Comparison of ENCODE assay signal across 9 mouse cellular contexts in the genomic region with DNA sequence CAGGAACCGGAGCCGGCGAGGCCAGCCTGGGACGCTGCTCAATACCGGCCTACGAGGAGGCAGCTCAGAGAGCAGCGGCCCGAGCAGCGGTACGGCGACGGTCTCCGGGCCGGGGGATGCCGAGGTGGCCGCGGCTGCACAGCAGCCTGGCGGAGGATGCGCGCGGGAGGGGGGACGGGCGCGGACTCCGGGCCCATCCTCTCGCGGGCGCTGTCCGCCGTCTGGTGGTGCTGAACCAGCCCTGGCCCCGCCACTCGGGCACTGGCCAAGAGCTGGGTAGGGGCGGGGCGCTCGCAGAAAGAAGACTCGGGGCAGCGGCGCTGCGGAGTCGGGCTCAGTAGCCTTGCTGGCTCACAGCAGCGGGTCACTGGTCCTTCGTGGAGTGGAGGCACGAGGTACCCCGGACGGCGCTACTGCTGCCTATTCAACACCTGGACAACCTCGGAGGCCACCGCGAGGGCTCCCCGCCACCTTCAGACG. TPM values are rescaled to one million over a fixed set of nuclear protein-coding genes. Genes with fewer than 3 reads are reported as not detected.
A peak's percentile ranks its signal among the peaks of the same experiment; 100 is the strongest.
DNase-seq lines count a peak whose midpoint lies in the region; ATAC-seq lines count a peak whose summit lies in the region.
"Had no signal": no experiment of that assay in that cellular context is flagged by ENCODE, and none has a peak within 500 bp of the region (broad histone marks: within the 10 kb centered on the region; RNA-seq: fewer than 3 reads in every experiment).

No protein-coding gene starts in this region.

- peaks cover 57% of the 10 kb centered on the region for H3K27me3 ChIP-seq in intestine, embryonic 14.5 days (replicated peaks; ENCODE audit: control insufficient read depth, insufficient read depth, low read length)

- peak overlapping the region; percentile 54 for H3K4me3 ChIP-seq in intestine, embryonic 14.5 days (ENCODE audit: low read depth, low read length)

- no peak overlapping the region for H3K9ac ChIP-seq in intestine, embryonic 14.5 days (ENCODE audit: low read length)

- H3K4me2 ChIP-seq in intestine, embryonic 14.5 days (ENCODE audit: low read length) = peak overlapping the region; percentile 99

- intact Hi-C loops in left cerebral cortex, postnatal 25 days (cut with DNase I) = loop anchor here (5.0 kb wide), 1 partner anchor 34 kb away; no protein-coding TSS in a partner anchor

- peaks cover 17% of the 10 kb centered on the region for H3K4me1 ChIP-seq in intestine, embryonic 14.5 days (replicated peaks; ENCODE audit: control insufficient read depth, insufficient read depth, low read length)

- WGBS in intestine, embryonic 14.5 days = under 1% methylated on average over 37 of the region's 51 CpGs

- peak; percentile 76 for DNase-seq in adrenal gland, adult 8-10 months
- peak; percentile 92 for DNase-seq in embryo, embryonic 11 days
- DNase-seq in gastrocnemius, postnatal 4 days (ENCODE audit: low spot score in 2 of 2) = peak; percentile 87 to 93
- DNase-seq in intestine, embryonic 14.5 days (ENCODE audit: low spot score) = peak; percentile 97
- DNase-seq in left cerebral cortex, postnatal 25 days (ENCODE audit: low spot score in 2 of 2) = peak; percentile 56 to 73
- DNase-seq in mesoderm, embryonic 11.5 days (ENCODE audit: low read depth, low spot score) = peak; percentile 90
- DNase-seq in right cerebral cortex, postnatal 36 days (ENCODE audit: low spot score in 2 of 2) = peak; percentile 33 to 45
- peak; percentile 65 to 86 for DNase-seq in urinary bladder, postnatal 36 days (ENCODE audit: low spot score in 2 of 2)

- no peaks in the 10 kb centered on the region for H3K9me3 ChIP-seq in intestine, embryonic 14.5 days (ENCODE audit: control insufficient read depth, low read length)

- no peaks in the 10 kb centered on the region for H3K36me3 ChIP-seq in intestine, embryonic 14.5 days (ENCODE audit: control insufficient read depth, insufficient read depth, low read length)

- ATAC-seq in intestine, embryonic 14.5 days (replicated peaks; ENCODE audit: low FRiP score, low TSS enrichment, low read depth) = peak; percentile 84

- peak overlapping the region; percentile 43; the same call in 1 of the 2 replicates for H3K27ac ChIP-seq in intestine, embryonic 14.5 days (ENCODE audit: low read depth)

RNA-seq across cellular contexts. Expression of a gene that starts 0.3 kb away (rescaled TPM):
- 1 to 10 TPM in 3 of 4 experiments, under 1 TPM in 1; 0.99 to 2.9 (median 1.3) TPM for total RNA-seq in adrenal gland, adult 8-10 months (2022)
- under 1 TPM; 0.12 to 0.13 TPM for total RNA-seq in gastrocnemius, postnatal 4 days (2021)
- 0.78 and 1.2 TPM in 2 replicates for polyA plus RNA-seq in intestine, embryonic 14.5 days (2014; fragmentation: Nextera tagmentation; extraction: Ambion mirVana)
- 1 to 10 TPM; 2.2 to 2.4 TPM for total RNA-seq in left cerebral cortex, postnatal 25 days (2021)
- total RNA-seq: liver, adult 2 months had no signal
- polyA plus RNA-seq: liver, adult 2 months had no signal

RNA-seq across cellular contexts. Expression of a gene that starts 41.6 kb away (rescaled TPM):
- under 1 TPM in 3 of 4 experiments, not detected in 1; 0.42 to 0.73 (median 0.49) TPM for total RNA-seq in adrenal gland, adult 8-10 months (2022)
- under 1 TPM; 0.86 to 0.96 TPM for total RNA-seq in gastrocnemius, postnatal 4 days (2021)
- 6.5 and 6.9 TPM in 2 replicates for polyA plus RNA-seq in intestine, embryonic 14.5 days (2014; fragmentation: Nextera tagmentation; extraction: Ambion mirVana)
- under 1 TPM in 1 of 2 experiments, not detected in 1; 0.25 TPM for total RNA-seq in left cerebral cortex, postnatal 25 days (2021)

Comparison
In these comparisons a context has a peak if more than half of its experiments do, and no peak if none do; other contexts are left out.
1. Peak in every context shown above with its lines: DNase-seq, ATAC-seq, H3K4me3 ChIP-seq and H3K27ac ChIP-seq.
2. DNase-seq: peak in every context shown above with its lines; median percentile 97 in intestine, embryonic 14.5 days; 92 in embryo, embryonic 11 days; 90 in gastrocnemius, postnatal 4 days; 90 in mesoderm, embryonic 11.5 days; 76 in adrenal gland, adult 8-10 months; 76 in urinary bladder, postnatal 36 days; 64 in left cerebral cortex, postnatal 25 days; 39 in right cerebral cortex, postnatal 36 days.